Mouse (Mus musculus) MN1 (cell line): ENCODE measurements around the gene Swt1.
"Not testable (repeated sequence)": the region's sequence is repeated elsewhere in the genome, so short reads cannot be mapped to it uniquely, and the experiment has no call there.

Experiments used
- DNase-seq: peaks from one replicate; pipeline ENCODE4 v3.0.0-alpha.2; 2016; ENCODE audit warnings: low spot score

Gene Swt1

GRCm38 (mm10) chr1:151366944-151367605 lies 61.2 kb downstream of the Swt1 start:
- DNase-seq: no peak

- no peak for DNase-seq
Observed at GRCm38 (mm10) chr1:151359374-151359773, 68.9 kb downstream of the Swt1 start.

- no peak for DNase-seq
Observed at GRCm38 (mm10) chr1:151355994-151356393, 72.3 kb downstream of the Swt1 start.

GRCm38 (mm10) chr1:151352911-151353310 lies 75.3 kb downstream of the Swt1 start:
- DNase-seq: peak; percentile 39

GRCm38 (mm10) chr1:151348293-151348692 lies 80.0 kb downstream of the Swt1 start:
- DNase-seq: not testable (repeated sequence)

GRCm38 (mm10) chr1:151346681-151347127 lies 81.6 kb downstream of the Swt1 start:
- no peak for DNase-seq

GRCm38 (mm10) chr1:151345863-151346195 lies 82.4 kb downstream of the Swt1 start:
- peak; percentile 29 for DNase-seq

GRCm38 (mm10) chr1:151345109-151345862 lies 83.0 kb downstream of the Swt1 start:
- DNase-seq: peak; percentile 96

- DNase-seq: peak; percentile 98
Observed at GRCm38 (mm10) chr1:151344283-151345108, 83.8 kb downstream of the Swt1 start, which contains the start of gene Ivns1abp. TSS of gene Ivns1abp (plus strand) at chr1:151344477.

- peak; percentile 52 for DNase-seq
Observed at GRCm38 (mm10) chr1:151343571-151344282, 84.5 kb downstream of the Swt1 start.

GRCm38 (mm10) chr1:151342968-151343367 lies 85.3 kb downstream of the Swt1 start:
- peak; percentile 36 for DNase-seq

- no peak for DNase-seq
Observed at GRCm38 (mm10) chr1:151342311-151342710, 85.9 kb downstream of the Swt1 start.

- no peak for DNase-seq
Observed at GRCm38 (mm10) chr1:151341321-151342044, 86.8 kb downstream of the Swt1 start.

GRCm38 (mm10) chr1:151338941-151339340 lies 89.3 kb downstream of the Swt1 start:
- DNase-seq: no peak

GRCm38 (mm10) chr1:151338234-151338633 lies 90.0 kb downstream of the Swt1 start:
- no peak for DNase-seq

- DNase-seq: no peak
Observed at GRCm38 (mm10) chr1:151332819-151333218, 95.4 kb downstream of the Swt1 start.

- DNase-seq: no peak
Observed at GRCm38 (mm10) chr1:151329601-151330000, 98.7 kb downstream of the Swt1 start.

GRCm38 (mm10) chr1:151328341-151329097 lies 99.7 kb downstream of the Swt1 start:
- DNase-seq: no peak

- DNase-seq: no peak
Observed at GRCm38 (mm10) chr1:151325328-151325727, 102.9 kb downstream of the Swt1 start.

GRCm38 (mm10) chr1:151320408-151320807 lies 107.8 kb downstream of the Swt1 start:
- DNase-seq: no peak
